Mouse (Mus musculus) liver, embryonic 11.5 days (tissue): ENCODE measurements around the gene Stat1. TPM values are rescaled to one million over a fixed set of nuclear protein-coding genes. Genes with fewer than 3 reads are reported as not detected.

Experiments
- ATAC-seq: fragments of 200-750 bp; cut with Nextera tagmentation; replicated peaks from 2 replicates; pipeline ENCODE4 v1.8.0; 2017; ENCODE audit warnings: moderate number of reproducible peaks, mild to moderate bottlenecking, moderate TSS enrichment, moderate library complexity; ENCODE audit not compliant: low FRiP score
- DNase-seq: peaks from one replicate; pipeline ENCODE4 v3.0.0-alpha.2; 2017; ENCODE audit warnings: low spot score
- H3K27ac ChIP-seq: fragments of 300-500 bp; sonication (generic); 2 replicates; pipeline ENCODE4 v1.5.1; 2014; ENCODE audit warnings: mild to moderate bottlenecking, low read depth, low read length, control low read depth
- H3K27me3 ChIP-seq: fragments of 300-500 bp; sonication (generic); replicated peaks from 2 replicates; pipeline ENCODE4 v1.6.1; 2014; ENCODE audit warnings: low read length, mixed read lengths; ENCODE audit not compliant: control insufficient read depth, insufficient read depth
- H3K36me3 ChIP-seq: fragments of 300-500 bp; sonication (generic); 2 replicates; pipeline ENCODE4 v1.6.1; 2014; ENCODE audit warnings: mild to moderate bottlenecking, low read length, moderate library complexity, mixed read lengths; ENCODE audit not compliant: control insufficient read depth, insufficient read depth
- H3K4me1 ChIP-seq: fragments of 300-500 bp; sonication (generic); replicated peaks from 2 replicates; pipeline ENCODE4 v1.6.1; 2014; ENCODE audit warnings: low read length, mixed read lengths; ENCODE audit not compliant: control insufficient read depth, insufficient read depth
- H3K4me2 ChIP-seq: fragments of 300-500 bp; sonication (generic); 2 replicates; pipeline ENCODE4 v1.6.1; 2014; ENCODE audit warnings: mild to moderate bottlenecking, control low read depth, moderate library complexity
- H3K4me3 ChIP-seq: fragments of 300-500 bp; sonication (generic); 2 replicates; pipeline ENCODE4 v1.5.1; 2014; ENCODE audit warnings: low read depth, low read length, control low read depth
- H3K9ac ChIP-seq: fragments of 300-500 bp; sonication (generic); 2 replicates; pipeline ENCODE4 v1.6.1; 2014; ENCODE audit warnings: low read depth, low read length, control low read depth
- H3K9me3 ChIP-seq: fragments of 300-500 bp; sonication (generic); 2 replicates; pipeline ENCODE4 v1.6.1; 2016; ENCODE audit warnings: low read length, inconsistent platforms, mixed read lengths; ENCODE audit not compliant: control insufficient read depth
- WGBS: fragments of 180-500 bp; shearing (Covaris S2); extraction: QIAGEN DNeasy Blood & Tissue Kit; methylation state at CpG from one replicate; pipeline ENCODE4 v1.1.7; 2014; 5-methylcytosine and 5-hydroxymethylcytosine counted together
- polyA plus RNA-seq: library from polyadenylated mRNA; unstranded; fragments of >200 nt; fragmentation: Nextera tagmentation; extraction: Ambion mirVana; gene quantifications from 2 replicates; pipeline ENCODE4 v1.2.1, GENCODE M21; 2014

The Stat1 gene
- polyA plus RNA-seq, 1 experiment from 2014 or later = 17.8 TPM

- Histone ChIP-seq H3K36me3 (0 out of 2 replicates have a peak, but pooled peaks cover 2% of the 10 kb centered on the region), H3K27ac (no peak overlapping the region)
These were observed 39.5 kb downstream of the Stat1 start for GRCm38 (mm10) chr1:52158490-52159381.

GRCm38 (mm10) chr1:52161151-52161550, 41.9 kb downstream of the Stat1 start:
- ATAC-seq (no peak), DNase-seq (no peak)
- no peaks in the 10 kb centered on the region for H3K4me1 ChIP-seq
- H3K9me3 ChIP-seq = no peaks in the 10 kb centered on the region
- no peak overlapping the region for H3K27ac ChIP-seq
- H3K4me2 ChIP-seq = no peak overlapping the region
- WGBS = 88% methylated on average over 8 of the region's 8 CpGs
- H3K4me3 ChIP-seq = no peak overlapping the region
- H3K36me3 ChIP-seq = 0 out of 2 replicates have a peak, but pooled peaks cover 2% of the 10 kb centered on the region
- H3K27me3 ChIP-seq = no peaks in the 10 kb centered on the region
- H3K9ac ChIP-seq = no peak overlapping the region

More at GRCm38 (mm10) chr1:52158490-52159381, 39.5 kb downstream of the Stat1 start:
- H3K4me2 ChIP-seq = no peak overlapping the region
- H3K4me3 ChIP-seq = no peak overlapping the region
- H3K4me1 ChIP-seq = no peaks in the 10 kb centered on the region
- no peak overlapping the region for H3K9ac ChIP-seq
- no peak for ATAC-seq
- 73% methylated on average over 17 of the region's 17 CpGs for WGBS
- no peak for DNase-seq
- no peaks in the 10 kb centered on the region for H3K9me3 ChIP-seq
- H3K27me3 ChIP-seq = no peaks in the 10 kb centered on the region

- Histone ChIP-seq H3K36me3 (no peaks in the 10 kb centered on the region; the same call in 1 of the 2 replicates), H3K4me2 (no peak overlapping the region), H3K27ac (no peak overlapping the region), H3K4me3 (no peak overlapping the region), H3K9ac (no peak overlapping the region), H3K4me1 (no peaks in the 10 kb centered on the region), H3K27me3 (no peaks in the 10 kb centered on the region), H3K9me3 (no peaks in the 10 kb centered on the region)
- DNase-seq (no peak), ATAC-seq (no peak)
- 91% methylated on average over 5 of the region's 5 CpGs for WGBS
These were observed 44.6 kb downstream of the Stat1 start for GRCm38 (mm10) chr1:52163707-52164457.

GRCm38 (mm10) chr1:52166652-52167220, 47.5 kb downstream of the Stat1 start:
- 63% methylated on average over 14 of the region's 14 CpGs for WGBS
- no peaks in the 10 kb centered on the region; the same call in 1 of the 2 replicates for H3K36me3 ChIP-seq
- DNase-seq (no peak), ATAC-seq (no peak)
- no peaks in the 10 kb centered on the region for H3K27me3 ChIP-seq
- H3K4me1 ChIP-seq = peaks cover 2% of the 10 kb centered on the region; the same call in 1 of the 2 replicates
- H3K9ac ChIP-seq = no peak overlapping the region
- no peak overlapping the region for H3K4me2 ChIP-seq
- H3K4me3 ChIP-seq = no peak overlapping the region
- no peaks in the 10 kb centered on the region for H3K9me3 ChIP-seq
- no peak overlapping the region for H3K27ac ChIP-seq

GRCm38 (mm10) chr1:52170057-52170456, 50.8 kb downstream of the Stat1 start:
- no peaks in the 10 kb centered on the region for H3K9me3 ChIP-seq
- no peaks in the 10 kb centered on the region; the same call in 1 of the 2 replicates for H3K36me3 ChIP-seq
- H3K4me3 ChIP-seq = no peak overlapping the region
- H3K4me1 ChIP-seq = peaks cover 2% of the 10 kb centered on the region; the same call in 1 of the 2 replicates
- 6% methylated on average over 3 of the region's 3 CpGs for WGBS
- no peak overlapping the region for H3K9ac ChIP-seq
- H3K27ac ChIP-seq = no peak overlapping the region
- no peak overlapping the region; the same call in 1 of the 2 replicates for H3K4me2 ChIP-seq
- H3K27me3 ChIP-seq = no peaks in the 10 kb centered on the region
- DNase-seq (no peak), ATAC-seq (peak; percentile 71)

- DNase-seq (no peak), ATAC-seq (no peak)
- Histone ChIP-seq H3K4me2 (no peak overlapping the region), H3K27ac (no peak overlapping the region), H3K4me3 (no peak overlapping the region), H3K4me1 (peaks cover 2% of the 10 kb centered on the region; the same call in 1 of the 2 replicates), H3K27me3 (no peaks in the 10 kb centered on the region), H3K9me3 (no peaks in the 10 kb centered on the region), H3K36me3 (no peaks in the 10 kb centered on the region; the same call in 1 of the 2 replicates), H3K9ac (no peak overlapping the region)
- 70% methylated on average over 7 of the region's 7 CpGs for WGBS
These were observed 51.5 kb downstream of the Stat1 start for GRCm38 (mm10) chr1:52170747-52171146.

- 43% methylated on average over 8 of the region's 8 CpGs for WGBS
- Histone ChIP-seq H3K9me3 (no peaks in the 10 kb centered on the region), H3K4me1 (peaks cover 2% of the 10 kb centered on the region; the same call in 1 of the 2 replicates), H3K27ac (no peak overlapping the region), H3K4me3 (no peak overlapping the region), H3K4me2 (no peak overlapping the region), H3K27me3 (no peaks in the 10 kb centered on the region), H3K9ac (no peak overlapping the region), H3K36me3 (no peaks in the 10 kb centered on the region; the same call in 1 of the 2 replicates)
- ATAC-seq = peak; percentile 33; the same call in 1 of the 2 replicates
- no peak for DNase-seq
These were observed 52.0 kb downstream of the Stat1 start for GRCm38 (mm10) chr1:52171271-52171670.

- ATAC-seq (no peak), DNase-seq (no peak)
- no peak overlapping the region for H3K27ac ChIP-seq
- H3K4me3 ChIP-seq = no peak overlapping the region
- H3K36me3 ChIP-seq = no peaks in the 10 kb centered on the region
- no peaks in the 10 kb centered on the region for H3K27me3 ChIP-seq
- H3K9me3 ChIP-seq = no peaks in the 10 kb centered on the region
- peaks cover 2% of the 10 kb centered on the region; the same call in 1 of the 2 replicates for H3K4me1 ChIP-seq
- no peak overlapping the region for H3K4me2 ChIP-seq
- WGBS = 73% methylated on average over 5 of the region's 5 CpGs
- H3K9ac ChIP-seq = no peak overlapping the region
These were observed 56.1 kb downstream of the Stat1 start for GRCm38 (mm10) chr1:52175321-52175720.
